24 mouse cellular contexts compared by ENCODE assay signal in genomic region chr11:35690515-35691281, GRCm38 (mm10).
DNase-seq lines count a peak whose midpoint lies in the region; ATAC-seq and TF ChIP-seq lines count a peak whose summit lies in the region.
"Had no signal": no experiment of that assay in that cellular context is flagged by ENCODE, and none has a peak within 500 bp of the region (broad histone marks: within the 10 kb centered on the region; RNA-seq: fewer than 3 reads in every experiment).

No protein-coding gene starts in this region.

- H3K4me2 ChIP-seq in hindbrain, postnatal 0 days (ENCODE audit: low read depth, low read length): no peak overlapping the region
- no peak overlapping the region for H3K4me2 ChIP-seq in hindbrain, embryonic 14.5 days (replicated peaks)
- H3K4me2 ChIP-seq in kidney, postnatal 0 days (ENCODE audit: low read length): no peak overlapping the region
- H3K4me2 ChIP-seq in liver, embryonic 11.5 days: no peak overlapping the region
- H3K4me2 ChIP-seq: limb, embryonic 13.5 days; liver, embryonic 12.5 days; neural tube, embryonic 15.5 days had no signal

- WGBS in hindbrain, postnatal 0 days: 55% methylated on average over 7 of the region's 7 CpGs
- WGBS in hindbrain, embryonic 14.5 days: 56% methylated on average over 7 of the region's 7 CpGs
- WGBS in kidney, postnatal 0 days: 44% methylated on average over 7 of the region's 7 CpGs
- WGBS in liver, embryonic 11.5 days: 75% methylated on average over 7 of the region's 7 CpGs

- no peak overlapping the region for H3K27ac ChIP-seq in hindbrain, postnatal 0 days
- H3K27ac ChIP-seq in hindbrain, embryonic 14.5 days: no peak overlapping the region
- no peak overlapping the region for H3K27ac ChIP-seq in kidney, postnatal 0 days
- H3K27ac ChIP-seq in liver, embryonic 11.5 days (ENCODE audit: low read depth, low read length): no peak overlapping the region
- H3K27ac ChIP-seq: limb, embryonic 13.5 days; liver, embryonic 12.5 days; macrophage; neural tube, embryonic 15.5 days had no signal

- DNase-seq in hindbrain, postnatal 0 days (ENCODE audit: low spot score): no peak
- no peak for DNase-seq in hindbrain, embryonic 14.5 days (ENCODE audit: low spot score)
- peak; percentile 50 for DNase-seq in kidney, postnatal 0 days (ENCODE audit: low spot score)
- DNase-seq in kidney, adult 8-10 months: no peak
- DNase-seq in right cerebral cortex, adult 18-20 months: peak; percentile 35
- DNase-seq in right cerebral cortex, adult 2 months (ENCODE audit: low spot score in 2 of 2): no peak
- peak; percentile 26 for DNase-seq in telencephalon, adult 2 months (ENCODE audit: low read depth, low spot score)
- no peak for DNase-seq in liver, embryonic 11.5 days (ENCODE audit: low spot score)
- DNase-seq: adrenal gland, postnatal 25 days; B cell, adult 2 months; cerebellum, adult 18-20 months; cerebellum, postnatal 14 days; gastrocnemius, postnatal 14 days; heart, postnatal 14 days; kidney, adult 2 months; layer of hippocampus, adult 9-11 months; liver, postnatal 0 days; midbrain, embryonic 14.5 days; thymus, postnatal 14 days had no signal

- H3K4me3 ChIP-seq in hindbrain, postnatal 0 days (ENCODE audit: low read length): no peak overlapping the region
- no peak overlapping the region for H3K4me3 ChIP-seq in hindbrain, embryonic 14.5 days (replicated peaks; ENCODE audit: low read length)
- no peak overlapping the region for H3K4me3 ChIP-seq in kidney, postnatal 0 days (replicated peaks; ENCODE audit: low read depth, low read length)
- no peak overlapping the region for H3K4me3 ChIP-seq in liver, embryonic 11.5 days (ENCODE audit: low read depth, low read length)
- H3K4me3 ChIP-seq: limb, embryonic 13.5 days; liver, embryonic 12.5 days; neural tube, embryonic 15.5 days had no signal

- no peaks in the 10 kb centered on the region for H3K27me3 ChIP-seq in hindbrain, postnatal 0 days (ENCODE audit: insufficient read depth, low read length)
- no peaks in the 10 kb centered on the region for H3K27me3 ChIP-seq in hindbrain, embryonic 14.5 days (ENCODE audit: control insufficient read depth, insufficient read depth, low read length)
- H3K27me3 ChIP-seq in kidney, postnatal 0 days (ENCODE audit: insufficient read depth, low read length): no peaks in the 10 kb centered on the region
- H3K27me3 ChIP-seq in liver, embryonic 11.5 days (replicated peaks; ENCODE audit: control insufficient read depth, insufficient read depth, low read length): no peaks in the 10 kb centered on the region
- H3K27me3 ChIP-seq: limb, embryonic 13.5 days; liver, embryonic 12.5 days; neural tube, embryonic 15.5 days had no signal

- no peaks in the 10 kb centered on the region for H3K9me3 ChIP-seq in hindbrain, postnatal 0 days (ENCODE audit: low read length)
- H3K9me3 ChIP-seq in hindbrain, embryonic 14.5 days (ENCODE audit: control insufficient read depth, low read length): no peaks in the 10 kb centered on the region
- no peaks in the 10 kb centered on the region for H3K9me3 ChIP-seq in kidney, postnatal 0 days (replicated peaks; ENCODE audit: low read length)
- no peaks in the 10 kb centered on the region for H3K9me3 ChIP-seq in liver, embryonic 11.5 days (ENCODE audit: control insufficient read depth, low read length)
- H3K9me3 ChIP-seq: limb, embryonic 13.5 days; liver, embryonic 12.5 days; neural tube, embryonic 15.5 days had no signal

- H3K36me3 ChIP-seq in hindbrain, postnatal 0 days (ENCODE audit: insufficient read depth, low read length): no peaks in the 10 kb centered on the region
- H3K36me3 ChIP-seq in hindbrain, embryonic 14.5 days (replicated peaks; ENCODE audit: control insufficient read depth, insufficient read depth): no peaks in the 10 kb centered on the region
- no peaks in the 10 kb centered on the region for H3K36me3 ChIP-seq in kidney, postnatal 0 days (ENCODE audit: insufficient read depth, low read length)
- H3K36me3 ChIP-seq in liver, embryonic 11.5 days (ENCODE audit: control insufficient read depth, insufficient read depth, low read length): 0 out of 2 replicates have a peak, but pooled peaks cover 5% of the 10 kb centered on the region
- H3K36me3 ChIP-seq: liver, embryonic 12.5 days had no signal

- H3K4me1 ChIP-seq in hindbrain, postnatal 0 days (ENCODE audit: insufficient read depth, low read length): no peaks in the 10 kb centered on the region
- H3K4me1 ChIP-seq in hindbrain, embryonic 14.5 days (replicated peaks; ENCODE audit: control insufficient read depth, insufficient read depth, low read length): no peaks in the 10 kb centered on the region
- H3K4me1 ChIP-seq in kidney, postnatal 0 days (replicated peaks; ENCODE audit: insufficient read depth, low read length): no peaks in the 10 kb centered on the region
- no peaks in the 10 kb centered on the region for H3K4me1 ChIP-seq in liver, embryonic 11.5 days (replicated peaks; ENCODE audit: control insufficient read depth, insufficient read depth, low read length)
- H3K4me1 ChIP-seq: liver, embryonic 12.5 days; neural tube, embryonic 15.5 days had no signal

- no peak for ATAC-seq in hindbrain, postnatal 0 days
- ATAC-seq in hindbrain, embryonic 14.5 days (ENCODE audit: low FRiP score): no peak
- ATAC-seq in kidney, postnatal 0 days (replicated peaks; ENCODE audit: low FRiP score, low read depth): no peak
- ATAC-seq in liver, embryonic 11.5 days (replicated peaks; ENCODE audit: low FRiP score): no peak
- ATAC-seq: forebrain, embryonic 14.5 days; liver, embryonic 12.5 days; liver, postnatal 0 days had no signal

- H3K9ac ChIP-seq in hindbrain, postnatal 0 days (replicated peaks; ENCODE audit: low read length): no peak overlapping the region
- H3K9ac ChIP-seq in hindbrain, embryonic 14.5 days: no peak overlapping the region
- no peak overlapping the region for H3K9ac ChIP-seq in kidney, postnatal 0 days (ENCODE audit: low read depth, low read length)
- no peak overlapping the region for H3K9ac ChIP-seq in liver, embryonic 11.5 days (ENCODE audit: low read depth, low read length)
- H3K9ac ChIP-seq: limb, embryonic 13.5 days; liver, embryonic 12.5 days; liver, postnatal 0 days; neural tube, embryonic 15.5 days had no signal

- TF ChIP-seq CTCF in hindbrain, postnatal 0 days (IDR thresholded peaks at IDR 0.05; ENCODE audit: low read depth): peak; percentile 15
- peak; percentile 44 for TF ChIP-seq CTCF in kidney, postnatal 0 days (IDR thresholded peaks at IDR 0.05; ENCODE audit: low read depth)

Comparison
In these comparisons a context has a peak if more than half of its experiments do, and no peak if none do; other contexts are left out.
1. DNase-seq: peak in kidney, postnatal 0 days (single experiment), right cerebral cortex, adult 18-20 months (single experiment) and telencephalon, adult 2 months (single experiment); none in hindbrain, postnatal 0 days (single experiment), hindbrain, embryonic 14.5 days (single experiment), kidney, adult 8-10 months (0 of 2), right cerebral cortex, adult 2 months (0 of 2) and liver, embryonic 11.5 days (single experiment).